Mouse (Mus musculus) gonadal fat pad, adult 2 months (tissue): ENCODE results near the gene Ythdc1. TPM values are rescaled to one million over a fixed set of nuclear protein-coding genes. Genes with fewer than 3 reads are reported as not detected.

Experiments used
- polyA plus RNA-seq: library from polyadenylated mRNA; depleted of rRNA; stranded (reverse); fragments of >200 nt; gene quantifications from 2 replicates; pipeline ENCODE4 v1.2.3, GENCODE M21; 2012; rRNA removed

The Ythdc1 gene
- polyA plus RNA-seq, 1 experiment = 9.8 TPM

Other genes starting within 250 kb of the Ythdc1 start
- gene Tmprss11f, start 171.8 kb upstream of the Ythdc1 start, polyA plus RNA-seq = not detected in 2 replicates
- not detected in 2 replicates for gene Tmprss11b, start 127.9 kb upstream of the Ythdc1 start, polyA plus RNA-seq
- not detected in 2 replicates for gene Tmprss11e, start 58.4 kb upstream of the Ythdc1 start, polyA plus RNA-seq
- 0.06 TPM in 1 of 2 replicates, not detected in the other for gene Ugt2b34, start 102.7 kb downstream of the Ythdc1 start, polyA plus RNA-seq
- gene Ugt2b1, start 122.3 kb downstream of the Ythdc1 start, polyA plus RNA-seq = 0.05 and 0.11 TPM in 2 replicates
- not detected in 2 replicates for gene Ugt2b35, start 196.6 kb downstream of the Ythdc1 start, polyA plus RNA-seq